Mouse (Mus musculus): ENCODE data around the gene Frmpd4.

- no peak for TF ChIP-seq CTCF (IDR thresholded peaks at IDR 0.05; ENCODE audit: control insufficient read depth, insufficient read depth, insufficient replicate concordance, low read depth, low read length)
- TF ChIP-seq POLR2A (IDR thresholded peaks at IDR 0.05; ENCODE audit: control insufficient read depth, low read depth, low read length) = no peak
Observed at GRCm38 (mm10) chrX:167909483-167909882, 667.5 kb downstream of the Frmpd4 start.
